Mouse (Mus musculus) G1E (cell line): ENCODE data around the gene Rffl.

Source experiments
- CTCF ChIP-seq: IDR thresholded peaks from 2 replicates; pipeline ENCODE4 v1.5.1; 2012; ENCODE audit warnings: low read depth, low read length, inconsistent platforms, mixed read lengths
- GATA1 ChIP-seq: IDR thresholded peaks from 2 replicates; pipeline ENCODE4 v1.6.1; 2012; ENCODE audit warnings: borderline replicate concordance, low read length, inconsistent platforms, mixed read lengths
- POLR2AphosphoS5 ChIP-seq: IDR thresholded peaks from 2 replicates; pipeline ENCODE4 v1.6.1; 2012; ENCODE audit warnings: low read depth, low read length, inconsistent platforms; ENCODE audit not compliant: insufficient replicate concordance
- TAL1 ChIP-seq: conservative IDR thresholded peaks from 2 replicates; pipeline ENCODE4 v1.6.1; 2012; ENCODE audit warnings: low read depth, low read length, inconsistent platforms, mixed read lengths

GRCm38 (mm10) chr11:82835616-82836432 lies 35.2 kb downstream of the Rffl start:
- TF ChIP-seq CTCF (no peak), TAL1 (no peak), GATA1 (no peak), POLR2AphosphoS5 (no peak)
